Comparison of ENCODE assay signal across 24 mouse cellular contexts in genomic region chr13:114086801-114087200, GRCm38 (mm10).
DNase-seq lines count a peak whose midpoint lies in the region; ATAC-seq and TF ChIP-seq lines count a peak whose summit lies in the region.
"Had no signal": no experiment of that assay in that cellular context is flagged by ENCODE, and none has a peak within 500 bp of the region (broad histone marks: within the 10 kb centered on the region; RNA-seq: fewer than 3 reads in every experiment).

No protein-coding gene starts in this region.

- TF ChIP-seq CTCF in gastrocnemius, adult 2 months (IDR thresholded peaks at IDR 0.05), result no peak
- no peak for TF ChIP-seq CTCF in liver, postnatal 0 days (IDR thresholded peaks at IDR 0.05; ENCODE audit: low read depth)

- H3K27me3 ChIP-seq in heart, embryonic 12.5 days (replicated peaks), result no peaks in the 10 kb centered on the region
- H3K27me3 ChIP-seq in liver, postnatal 0 days (ENCODE audit: insufficient read depth, low read length), result no peaks in the 10 kb centered on the region
- H3K27me3 ChIP-seq in liver, embryonic 12.5 days (replicated peaks), result no peaks in the 10 kb centered on the region
- H3K27me3 ChIP-seq: CH12.LX; embryonic facial prominence, embryonic 12.5 days; forebrain, embryonic 13.5 days; forebrain, embryonic 15.5 days; Patski had no signal

- H3K27ac ChIP-seq in gastrocnemius, adult 2 months, result peak overlapping the region; percentile 28; the same call in 1 of the 2 replicates
- no peak overlapping the region for H3K27ac ChIP-seq in heart, embryonic 12.5 days (ENCODE audit: poor library complexity, severe bottlenecking)
- H3K27ac ChIP-seq in liver, postnatal 0 days (ENCODE audit: low read depth), result peak overlapping the region; percentile 75
- no peak overlapping the region for H3K27ac ChIP-seq in liver, embryonic 12.5 days
- H3K27ac ChIP-seq: embryonic facial prominence, embryonic 10.5 days; embryonic facial prominence, embryonic 12.5 days; forebrain, embryonic 13.5 days; forebrain, embryonic 15.5 days had no signal

- no peak for DNase-seq in gastrocnemius, adult 2 months
- DNase-seq in gastrocnemius, postnatal 14 days, result no peak
- no peak for DNase-seq in heart, adult 8-10 months (ENCODE audit: low spot score)
- DNase-seq in liver, postnatal 0 days, result no peak
- DNase-seq: adrenal gland, adult 8-10 months; adrenal gland, postnatal 14 days; adrenal gland, postnatal 36 days; B cell, adult 2 months; cerebellum, adult 11-12 months; cerebellum, adult 2 months; cerebellum, adult 9-10 months; cerebellum, postnatal 10 days; cerebellum, postnatal 25 days had no signal

- H3K4me1 ChIP-seq in heart, embryonic 12.5 days (replicated peaks), result peaks cover 5% of the 10 kb centered on the region
- peaks cover 2% of the 10 kb centered on the region; the same call in 1 of the 2 replicates for H3K4me1 ChIP-seq in liver, postnatal 0 days (ENCODE audit: insufficient read depth)
- peaks cover 3% of the 10 kb centered on the region; the same call in 1 of the 2 replicates for H3K4me1 ChIP-seq in liver, embryonic 12.5 days
- H3K4me1 ChIP-seq: forebrain, embryonic 13.5 days; forebrain, embryonic 15.5 days had no signal

- intact Hi-C loops in gastrocnemius, adult 2 months (cut with DNase I), result no loop called here
- intact Hi-C loops in gastrocnemius, postnatal 14 days (cut with DNase I; ENCODE audit: low total_unique reads), result no loop called here

- no peak overlapping the region for H3K4me3 ChIP-seq in gastrocnemius, adult 2 months
- no peak overlapping the region for H3K4me3 ChIP-seq in heart, embryonic 12.5 days
- H3K4me3 ChIP-seq in liver, postnatal 0 days (ENCODE audit: low read depth, low read length), result no peak overlapping the region
- H3K4me3 ChIP-seq in liver, embryonic 12.5 days, result no peak overlapping the region
- H3K4me3 ChIP-seq: embryonic facial prominence, embryonic 10.5 days; embryonic facial prominence, embryonic 12.5 days; forebrain, embryonic 13.5 days; forebrain, embryonic 15.5 days had no signal

- H3K4me2 ChIP-seq in heart, embryonic 12.5 days, result peak overlapping the region; percentile 6; the same call in 1 of the 2 replicates
- H3K4me2 ChIP-seq in liver, postnatal 0 days (ENCODE audit: low read depth, low read length), result no peak overlapping the region
- no peak overlapping the region for H3K4me2 ChIP-seq in liver, embryonic 12.5 days
- H3K4me2 ChIP-seq: embryonic facial prominence, embryonic 12.5 days; forebrain, embryonic 13.5 days; forebrain, embryonic 15.5 days had no signal

- 81% methylated on average over 5 of the region's 5 CpGs for WGBS in heart, embryonic 12.5 days
- WGBS in liver, postnatal 0 days (ENCODE audit: insufficient replicate concordance), result 66% methylated on average over 5 of the region's 5 CpGs
- 74% methylated on average over 5 of the region's 5 CpGs for WGBS in liver, embryonic 12.5 days (ENCODE audit: insufficient replicate concordance)

- H3K9me3 ChIP-seq in heart, embryonic 12.5 days (replicated peaks), result no peaks in the 10 kb centered on the region
- no peaks in the 10 kb centered on the region for H3K9me3 ChIP-seq in liver, postnatal 0 days (ENCODE audit: low read length)
- no peaks in the 10 kb centered on the region for H3K9me3 ChIP-seq in liver, embryonic 12.5 days (replicated peaks)
- H3K9me3 ChIP-seq: embryonic facial prominence, embryonic 10.5 days; embryonic facial prominence, embryonic 12.5 days; forebrain, embryonic 13.5 days; forebrain, embryonic 15.5 days; G1E had no signal

- ATAC-seq in heart, embryonic 12.5 days (ENCODE audit: insufficient number of reproducible peaks, low FRiP score), result no peak
- peak; percentile 47; the same call in 1 of the 2 replicates for ATAC-seq in liver, postnatal 0 days
- no peak for ATAC-seq in liver, embryonic 12.5 days
- ATAC-seq: activated CD4-positive, CD25-positive, alpha-beta regulatory T cell, adult 4 months; CD4-positive, CD25-positive, alpha-beta regulatory T cell, adult 4 months; forebrain, embryonic 13.5 days; forebrain, embryonic 15.5 days; Patski had no signal

- no peak for TF ChIP-seq EP300 in liver, postnatal 0 days (IDR thresholded peaks at IDR 0.05; ENCODE audit: low read depth)

- H3K36me3 ChIP-seq in heart, embryonic 12.5 days, result no peaks in the 10 kb centered on the region
- no peaks in the 10 kb centered on the region for H3K36me3 ChIP-seq in liver, postnatal 0 days (replicated peaks; ENCODE audit: insufficient read depth, low read length)
- H3K36me3 ChIP-seq in liver, embryonic 12.5 days, result peaks cover 3% of the 10 kb centered on the region; the same call in 1 of the 2 replicates
- H3K36me3 ChIP-seq: embryonic facial prominence, embryonic 10.5 days; embryonic facial prominence, embryonic 12.5 days had no signal

- no peak overlapping the region for H3K9ac ChIP-seq in heart, embryonic 12.5 days
- no peak overlapping the region for H3K9ac ChIP-seq in liver, postnatal 0 days (replicated peaks)
- no peak overlapping the region for H3K9ac ChIP-seq in liver, embryonic 12.5 days
- H3K9ac ChIP-seq: embryonic facial prominence, embryonic 12.5 days; forebrain, embryonic 13.5 days; forebrain, embryonic 15.5 days had no signal

Comparison
In these comparisons a context has a peak if more than half of its experiments do, and no peak if none do; other contexts are left out.
1. H3K27ac ChIP-seq: peak in gastrocnemius, adult 2 months (single experiment) and liver, postnatal 0 days (single experiment); none in heart, embryonic 12.5 days (single experiment) and liver, embryonic 12.5 days (single experiment).